Mouse (Mus musculus): ENCODE measurements around the gene Wdr53.

DNA sequence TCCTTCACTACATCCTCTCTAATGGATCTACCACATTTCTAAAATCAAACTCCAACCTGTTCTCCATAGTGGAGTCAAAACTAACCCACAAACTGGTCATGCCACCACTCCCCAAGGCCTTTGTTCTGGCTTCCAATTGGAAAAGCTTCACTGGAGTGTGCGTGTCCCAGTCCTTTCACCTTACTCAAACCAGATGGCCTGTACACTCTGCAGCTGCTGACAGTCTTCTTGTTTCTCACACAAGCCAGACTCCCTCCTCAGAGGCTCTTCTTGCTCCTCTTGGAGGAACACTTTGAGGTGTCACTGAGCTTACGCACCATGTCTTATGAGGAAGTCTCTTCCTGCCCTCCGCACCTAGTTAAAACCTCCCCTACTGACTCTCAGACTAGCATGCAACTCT, 3.1 kb upstream of the Wdr53 start:
- TF ChIP-seq CTCF (IDR thresholded peaks at IDR 0.05; ENCODE audit: borderline replicate concordance, insufficient read depth, low read length) (no peak), POLR2A (IDR thresholded peaks at IDR 0.05; ENCODE audit: low read depth, low read length) (no peak)

Data from embryonic fibroblast, embryonic 13.5 days (primary cell).